ENCODE assay signal across 19 mouse cellular contexts in the genomic region with DNA sequence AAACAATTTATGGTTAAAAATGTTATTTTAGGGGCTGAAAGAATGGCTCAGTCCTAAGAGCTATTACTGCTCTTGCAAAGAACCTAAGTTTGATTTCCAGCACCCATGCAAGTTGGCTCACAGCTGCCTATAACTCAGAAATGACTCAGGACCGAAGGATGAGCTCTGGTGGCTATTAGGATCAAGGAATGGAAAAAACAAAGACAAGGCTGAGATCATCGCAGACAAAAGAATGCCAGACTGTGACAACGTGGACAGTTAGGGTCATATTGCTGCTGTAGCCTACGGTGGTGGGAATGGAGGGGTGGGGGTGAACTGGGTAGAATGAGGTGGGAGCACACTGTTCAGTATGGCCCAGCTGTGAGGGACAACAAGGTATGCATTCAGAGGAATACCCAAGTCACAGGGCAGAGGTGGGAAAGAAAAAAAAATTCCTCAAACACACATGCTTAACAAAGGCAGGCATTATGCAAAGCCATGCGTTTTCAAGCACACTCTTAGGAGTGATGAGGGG.
DNase-seq lines count a peak whose midpoint lies in the region; TF ChIP-seq lines count a peak whose summit lies in the region.
"Had no signal": no experiment of that assay in that cellular context is flagged by ENCODE, and none has a peak within 500 bp of the region (broad histone marks: within the 10 kb centered on the region; RNA-seq: fewer than 3 reads in every experiment).

No protein-coding gene starts in this region.

- TF ChIP-seq POLR2A in embryonic fibroblast, embryonic 13.5 days (IDR thresholded peaks at IDR 0.05; ENCODE audit: low read depth, low read length) = no peak
- no peak for TF ChIP-seq POLR2A in myocyte (IDR thresholded peaks at IDR 0.05; ENCODE audit: insufficient read length, low read depth)

- no peaks in the 10 kb centered on the region for H3K27me3 ChIP-seq in myocyte (ENCODE audit: control insufficient read depth, insufficient read depth, insufficient read length)
- H3K27me3 ChIP-seq: CH12.LX; forebrain, embryonic 12.5 days; forebrain, embryonic 15.5 days; hindbrain, embryonic 13.5 days had no signal

- H3K36me3 ChIP-seq in myocyte (ENCODE audit: control insufficient read depth, insufficient read depth) = peaks cover 5% of the 10 kb centered on the region
- H3K36me3 ChIP-seq: forebrain, embryonic 12.5 days; forebrain, embryonic 15.5 days; G1E; hindbrain, embryonic 10.5 days; hindbrain, embryonic 13.5 days had no signal

- peak; percentile 47 for DNase-seq in 3T3-L1 (ENCODE audit: low read depth, low spot score)
- peak; percentile 81 for DNase-seq in Muller cell, postnatal 12 days (ENCODE audit: inconsistent ontology term)
- DNase-seq in left cerebral cortex, adult 18-20 months (ENCODE audit: low spot score in 2 of 2) = no peak
- no peak for DNase-seq in left cerebral cortex, postnatal 25 days (ENCODE audit: low spot score in 2 of 2)
- DNase-seq: adrenal gland, adult 8-10 months; cerebellum, adult 18-20 months; cerebellum, adult 9-10 months; cerebellum, postnatal 14 days; gastrocnemius, postnatal 25 days had no signal

- no peak overlapping the region for H3K4me2 ChIP-seq in myocyte (ENCODE audit: low read depth)
- H3K4me2 ChIP-seq: forebrain, embryonic 12.5 days; forebrain, embryonic 15.5 days; heart, embryonic 11.5 days; hindbrain, embryonic 13.5 days had no signal

- H3K4me3 ChIP-seq in embryonic fibroblast, embryonic 13.5 days (ENCODE audit: insufficient read depth, low read length) = no peak overlapping the region
- H3K4me3 ChIP-seq in myocyte = no peak overlapping the region
- H3K4me3 ChIP-seq: forebrain, embryonic 12.5 days; forebrain, embryonic 15.5 days; hindbrain, embryonic 10.5 days; hindbrain, embryonic 13.5 days had no signal

- intact Hi-C loops in left cerebral cortex, postnatal 25 days (cut with DNase I) = no loop called here

- peak overlapping the region; percentile 28 for H3K27ac ChIP-seq in embryonic fibroblast, embryonic 13.5 days (ENCODE audit: insufficient read depth, low read length)
- H3K27ac ChIP-seq: forebrain, embryonic 12.5 days; forebrain, embryonic 15.5 days; hindbrain, embryonic 10.5 days; hindbrain, embryonic 13.5 days; hindbrain, postnatal 0 days had no signal

- no peaks in the 10 kb centered on the region for H3K79me2 ChIP-seq in myocyte (ENCODE audit: control insufficient read depth, insufficient read depth)

- no peak overlapping the region for H3ac ChIP-seq in myocyte (ENCODE audit: control insufficient read depth, insufficient read length)

- TF ChIP-seq CTCF in embryonic fibroblast, embryonic 13.5 days (IDR thresholded peaks at IDR 0.05; ENCODE audit: borderline replicate concordance, insufficient read depth, low read length) = no peak

- peaks cover 21% of the 10 kb centered on the region for H3K4me1 ChIP-seq in embryonic fibroblast, embryonic 13.5 days (ENCODE audit: control insufficient read depth, insufficient read depth, low read length)
- H3K4me1 ChIP-seq: forebrain, embryonic 12.5 days; forebrain, embryonic 15.5 days; hindbrain, embryonic 10.5 days; hindbrain, embryonic 13.5 days had no signal

TF ChIP-seq in myocyte, 11 proteins besides CTCF, POLR2A, EP300 and RAD21:
- TF ChIP-seq MAX (IDR thresholded peaks at IDR 0.05; ENCODE audit: low read depth) = no peak
- peak; percentile 74 for TF ChIP-seq POLR2AphosphoS2 (IDR thresholded peaks at IDR 0.05; ENCODE audit: insufficient read length, low read depth)

Comparison
In these comparisons a context has a peak if more than half of its experiments do, and no peak if none do; other contexts are left out.
1. DNase-seq: peak in 3T3-L1 (single experiment) and Muller cell, postnatal 12 days (single experiment); none in left cerebral cortex, adult 18-20 months (0 of 2) and left cerebral cortex, postnatal 25 days (0 of 2).